Mouse (Mus musculus) intestine, embryonic 15.5 days (tissue): Measurements from ENCODE around the gene Wasf3. TPM values are rescaled to one million over a fixed set of nuclear protein-coding genes. Genes with fewer than 3 reads are reported as not detected.
"Not testable (repeated sequence)": the region's sequence is repeated elsewhere in the genome, so short reads cannot be mapped to it uniquely, and the experiment has no call there.

Experiments used
- ATAC-seq: fragments of 200-750 bp; cut with Nextera tagmentation; 2 replicates; pipeline ENCODE4 v1.8.0; 2017; ENCODE audit warnings: moderate TSS enrichment, moderate library complexity
- H3K27ac ChIP-seq: fragments of 300-500 bp; sonication (generic); 2 replicates; pipeline ENCODE4 v1.5.1; 2015; ENCODE audit warnings: mild to moderate bottlenecking, inconsistent platforms
- H3K27me3 ChIP-seq: fragments of 300-500 bp; sonication (generic); replicated peaks from 2 replicates; pipeline ENCODE4 v1.6.1; 2015; ENCODE audit warnings: inconsistent platforms
- H3K36me3 ChIP-seq: fragments of 300-500 bp; sonication (generic); 2 replicates; pipeline ENCODE4 v1.6.1; 2015; ENCODE audit warnings: inconsistent platforms
- H3K4me1 ChIP-seq: fragments of 300-500 bp; sonication (generic); replicated peaks from 2 replicates; pipeline ENCODE4 v1.6.1; 2015; ENCODE audit warnings: inconsistent platforms
- H3K4me2 ChIP-seq: fragments of 300-500 bp; sonication (generic); replicated peaks from 2 replicates; pipeline ENCODE4 v1.6.1; 2015; ENCODE audit warnings: mild to moderate bottlenecking, inconsistent platforms
- H3K4me3 ChIP-seq: fragments of 300-500 bp; sonication (generic); replicated peaks from 2 replicates; pipeline ENCODE4 v1.5.1; 2015; ENCODE audit warnings: inconsistent platforms
- H3K9ac ChIP-seq: fragments of 300-500 bp; sonication (generic); 2 replicates; pipeline ENCODE4 v1.6.1; 2015; ENCODE audit warnings: inconsistent platforms
- H3K9me3 ChIP-seq: fragments of 300-500 bp; sonication (generic); 2 replicates; pipeline ENCODE4 v1.6.1; 2016; ENCODE audit warnings: inconsistent platforms
- WGBS: fragments of 180-500 bp; shearing (Covaris S2); methylation state at CpG from one replicate; pipeline ENCODE4 v1.1.7; 2015; 5-methylcytosine and 5-hydroxymethylcytosine counted together
- polyA plus RNA-seq: library from polyadenylated mRNA; unstranded; fragments of >200 nt; fragmentation: Nextera tagmentation; extraction: Ambion mirVana; gene quantifications from 2 replicates; pipeline ENCODE4 v1.2.1, GENCODE M21; 2015

Gene Wasf3
- polyA plus RNA-seq, 1 experiment from 2014 or later = 1.7 TPM

GRCm38 (mm10) chr5:146373238-146373637, 11.5 kb upstream of the Wasf3 start:
- no peaks in the 10 kb centered on the region for H3K27me3 ChIP-seq
- H3K36me3 ChIP-seq = no peaks in the 10 kb centered on the region
- ATAC-seq = no peak
- 88% methylated on average over 11 of the region's 11 CpGs for WGBS
- no peaks in the 10 kb centered on the region for H3K9me3 ChIP-seq
- H3K27ac ChIP-seq = no peak overlapping the region
- H3K4me3 ChIP-seq = no peak overlapping the region
- H3K4me2 ChIP-seq = no peak overlapping the region
- H3K4me1 ChIP-seq = no peaks in the 10 kb centered on the region
- no peak overlapping the region for H3K9ac ChIP-seq

- no peak overlapping the region for H3K4me2 ChIP-seq
- H3K27me3 ChIP-seq = no peaks in the 10 kb centered on the region
- WGBS = 84% methylated on average over 4 of the region's 4 CpGs
- no peak overlapping the region for H3K4me3 ChIP-seq
- no peak overlapping the region for H3K27ac ChIP-seq
- H3K4me1 ChIP-seq = no peaks in the 10 kb centered on the region
- ATAC-seq = no peak
- no peak overlapping the region for H3K9ac ChIP-seq
- no peaks in the 10 kb centered on the region for H3K36me3 ChIP-seq
- H3K9me3 ChIP-seq = no peaks in the 10 kb centered on the region
Observed at GRCm38 (mm10) chr5:146376601-146377000, 8.2 kb upstream of the Wasf3 start.

- H3K9me3 ChIP-seq = no peaks in the 10 kb centered on the region
- no peak for ATAC-seq
- 84% methylated on average over 8 of the region's 8 CpGs for WGBS
- H3K9ac ChIP-seq = no peak overlapping the region
- no peaks in the 10 kb centered on the region for H3K4me1 ChIP-seq
- no peak overlapping the region for H3K27ac ChIP-seq
- H3K4me3 ChIP-seq = no peak overlapping the region
- H3K36me3 ChIP-seq = no peaks in the 10 kb centered on the region
- H3K27me3 ChIP-seq = peaks cover 2% of the 10 kb centered on the region; the same call in 1 of the 2 replicates
- no peak overlapping the region for H3K4me2 ChIP-seq
Observed at GRCm38 (mm10) chr5:146380041-146380440, 4.7 kb upstream of the Wasf3 start.

- H3K9ac ChIP-seq = no peak overlapping the region
- no peak overlapping the region for H3K4me3 ChIP-seq
- 79% methylated on average over 3 of the region's 3 CpGs for WGBS
- ATAC-seq = no peak
- H3K4me2 ChIP-seq = no peak overlapping the region
- H3K36me3 ChIP-seq = no peaks in the 10 kb centered on the region
- H3K9me3 ChIP-seq = no peaks in the 10 kb centered on the region
- H3K27ac ChIP-seq = no peak overlapping the region
- peaks cover 7% of the 10 kb centered on the region; the same call in 1 of the 2 replicates for H3K27me3 ChIP-seq
- H3K4me1 ChIP-seq = no peaks in the 10 kb centered on the region
Observed at GRCm38 (mm10) chr5:146382268-146382667, 2.5 kb upstream of the Wasf3 start.

GRCm38 (mm10) chr5:146383401-146383800, 1.4 kb upstream of the Wasf3 start:
- WGBS = 75% methylated on average over 6 of the region's 6 CpGs
- Histone ChIP-seq H3K36me3 (no peaks in the 10 kb centered on the region), H3K4me2 (no peak overlapping the region), H3K27me3 (peaks cover 7% of the 10 kb centered on the region; the same call in 1 of the 2 replicates), H3K27ac (no peak overlapping the region), H3K9me3 (no peaks in the 10 kb centered on the region), H3K4me1 (no peaks in the 10 kb centered on the region), H3K9ac (no peak overlapping the region), H3K4me3 (no peak overlapping the region)
- ATAC-seq = no peak

- no peaks in the 10 kb centered on the region for H3K4me1 ChIP-seq
- H3K36me3 ChIP-seq = no peaks in the 10 kb centered on the region
- H3K27ac ChIP-seq = no peak overlapping the region
- no peaks in the 10 kb centered on the region for H3K9me3 ChIP-seq
- 31% methylated on average over 13 of the region's 13 CpGs for WGBS
- no peak overlapping the region for H3K9ac ChIP-seq
- ATAC-seq = no peak
- peak overlapping the region; percentile 90 for H3K4me2 ChIP-seq
- H3K4me3 ChIP-seq = peak overlapping the region; percentile 14; the same call in 1 of the 2 replicates
- peaks cover 7% of the 10 kb centered on the region; the same call in 1 of the 2 replicates for H3K27me3 ChIP-seq
Observed at GRCm38 (mm10) chr5:146385989-146386388, 1.2 kb downstream of the Wasf3 start.

- Histone ChIP-seq H3K36me3 (no peaks in the 10 kb centered on the region), H3K27me3 (peaks cover 7% of the 10 kb centered on the region; the same call in 1 of the 2 replicates), H3K27ac (no peak overlapping the region), H3K4me1 (no peaks in the 10 kb centered on the region), H3K4me2 (no peak overlapping the region), H3K4me3 (no peak overlapping the region), H3K9me3 (no peaks in the 10 kb centered on the region), H3K9ac (no peak overlapping the region)
- ATAC-seq = no peak
- 93% methylated on average over 4 of the region's 4 CpGs for WGBS
Observed at GRCm38 (mm10) chr5:146386906-146387305, 2.1 kb downstream of the Wasf3 start.

GRCm38 (mm10) chr5:146394563-146394962, 9.8 kb downstream of the Wasf3 start:
- H3K4me1 ChIP-seq = no peaks in the 10 kb centered on the region
- no peak overlapping the region for H3K4me2 ChIP-seq
- no peak overlapping the region for H3K27ac ChIP-seq
- H3K4me3 ChIP-seq = no peak overlapping the region
- ATAC-seq = no peak
- no peaks in the 10 kb centered on the region for H3K36me3 ChIP-seq
- H3K9me3 ChIP-seq = no peaks in the 10 kb centered on the region
- no peak overlapping the region for H3K9ac ChIP-seq
- WGBS = 91% methylated on average over 7 of the region's 7 CpGs
- H3K27me3 ChIP-seq = no peaks in the 10 kb centered on the region

GRCm38 (mm10) chr5:146397253-146397652, 12.5 kb downstream of the Wasf3 start:
- WGBS = 85% methylated on average over 5 of the region's 5 CpGs
- Histone ChIP-seq H3K9me3 (no peaks in the 10 kb centered on the region), H3K27me3 (no peaks in the 10 kb centered on the region), H3K4me2 (no peak overlapping the region), H3K4me1 (no peaks in the 10 kb centered on the region), H3K27ac (no peak overlapping the region), H3K9ac (no peak overlapping the region), H3K4me3 (no peak overlapping the region), H3K36me3 (no peaks in the 10 kb centered on the region)
- no peak for ATAC-seq

- Histone ChIP-seq H3K9me3 (no peaks in the 10 kb centered on the region), H3K9ac (no peak overlapping the region), H3K4me3 (no peak overlapping the region), H3K27ac (no peak overlapping the region), H3K36me3 (no peaks in the 10 kb centered on the region), H3K4me1 (no peaks in the 10 kb centered on the region), H3K4me2 (no peak overlapping the region), H3K27me3 (no peaks in the 10 kb centered on the region)
- ATAC-seq = no peak
- WGBS = 92% methylated on average over 7 of the region's 7 CpGs
Observed at GRCm38 (mm10) chr5:146398386-146399115, 13.8 kb downstream of the Wasf3 start.

- H3K4me2 ChIP-seq, H3K27ac ChIP-seq, ATAC-seq, H3K27me3 ChIP-seq, H3K36me3 ChIP-seq, H3K4me3 ChIP-seq, H3K4me1 ChIP-seq, H3K9me3 ChIP-seq, H3K9ac ChIP-seq: not testable (repeated sequence)
- WGBS = 89% methylated on average over 6 of the region's 6 CpGs
Observed at GRCm38 (mm10) chr5:146401012-146401411, 16.2 kb downstream of the Wasf3 start.

GRCm38 (mm10) chr5:146402311-146402710, 17.5 kb downstream of the Wasf3 start:
- H3K4me1 ChIP-seq = no peaks in the 10 kb centered on the region
- H3K4me3 ChIP-seq = no peak overlapping the region
- no peak overlapping the region for H3K27ac ChIP-seq
- H3K9ac ChIP-seq = no peak overlapping the region
- no peaks in the 10 kb centered on the region for H3K27me3 ChIP-seq
- no peak for ATAC-seq
- no peaks in the 10 kb centered on the region for H3K9me3 ChIP-seq
- no peaks in the 10 kb centered on the region for H3K36me3 ChIP-seq
- H3K4me2 ChIP-seq = no peak overlapping the region
- WGBS = 81% methylated on average over 11 of the region's 11 CpGs

- H3K36me3 ChIP-seq = no peaks in the 10 kb centered on the region
- 46% methylated on average over 2 of the region's 2 CpGs for WGBS
- H3K27me3 ChIP-seq = no peaks in the 10 kb centered on the region
- H3K4me1 ChIP-seq = no peaks in the 10 kb centered on the region
- no peak for ATAC-seq
- no peaks in the 10 kb centered on the region for H3K9me3 ChIP-seq
- H3K9ac ChIP-seq = no peak overlapping the region
- no peak overlapping the region for H3K4me3 ChIP-seq
- no peak overlapping the region for H3K4me2 ChIP-seq
- no peak overlapping the region for H3K27ac ChIP-seq
Observed at GRCm38 (mm10) chr5:146403923-146404322, 19.1 kb downstream of the Wasf3 start.
